Mouse (Mus musculus) hindbrain, embryonic 10.5 days (tissue): ENCODE measurements around the gene Gm42669. TPM values are rescaled to one million over a fixed set of nuclear protein-coding genes. Genes with fewer than 3 reads are reported as not detected.

Source experiments
- DNase-seq: peaks from one replicate; pipeline ENCODE4 v3.0.0-alpha.2; 2017; ENCODE audit warnings: low spot score
- H3K27ac ChIP-seq: fragments of 300-500 bp; sonication (generic); 2 replicates; pipeline ENCODE4 v1.5.1; 2016; ENCODE audit warnings: mild to moderate bottlenecking, moderate library complexity
- H3K27me3 ChIP-seq: fragments of 300-500 bp; sonication (generic); 2 replicates; pipeline ENCODE4 v1.6.1; 2016; ENCODE audit warnings: mild to moderate bottlenecking; ENCODE audit not compliant: poor library complexity, insufficient read depth, severe bottlenecking
- H3K36me3 ChIP-seq: fragments of 300-500 bp; sonication (generic); 2 replicates; pipeline ENCODE4 v1.6.1; 2016; ENCODE audit warnings: mild to moderate bottlenecking, moderate library complexity
- H3K4me1 ChIP-seq: fragments of 300-500 bp; sonication (generic); replicated peaks from 2 replicates; pipeline ENCODE4 v1.6.1; 2016; ENCODE audit warnings: mild to moderate bottlenecking
- H3K4me3 ChIP-seq: fragments of 300-500 bp; sonication (generic); 2 replicates; pipeline ENCODE4 v1.5.1; 2016; ENCODE audit warnings: mild to moderate bottlenecking, moderate library complexity
- H3K9me3 ChIP-seq: fragments of 300-500 bp; sonication (generic); 2 replicates; pipeline ENCODE4 v1.6.1; 2016; ENCODE audit warnings: mild to moderate bottlenecking, moderate library complexity
- WGBS: fragments of 180-500 bp; shearing (Covaris S2); methylation state at CpG from one replicate; pipeline ENCODE4 v1.1.7; 2016; 5-methylcytosine and 5-hydroxymethylcytosine counted together
- polyA plus RNA-seq: library from polyadenylated mRNA; unstranded; fragments of >200 nt; fragmentation: Nextera tagmentation; extraction: Ambion mirVana; gene quantifications from 2 replicates; pipeline ENCODE4 v1.2.1, GENCODE M21; 2016

Gm42669 gene
- polyA plus RNA-seq, result 0.29 and 0.47 TPM in 2 replicates

GRCm38 (mm10) chr5:107507321-107507720 is at the start of gene Gm42669:
Gene Gm42669, plus strand, starts transcription at chr5:107507621.
- Histone ChIP-seq H3K36me3 (peaks cover 22% of the 10 kb centered on the region; the same call in 1 of the 2 replicates), H3K27ac (no peak within 1 kb of the TSS), H3K4me1 (no peaks in the 10 kb centered on the region), H3K4me3 (no peak within 1 kb of the TSS), H3K27me3 (no peaks in the 10 kb centered on the region), H3K9me3 (no peaks in the 10 kb centered on the region)
- WGBS, result 76% methylated on average over 4 of the region's 4 CpGs
- no peak for DNase-seq

- no peak overlapping the region for H3K27ac ChIP-seq
- H3K4me3 ChIP-seq, result no peak overlapping the region
- no peaks in the 10 kb centered on the region for H3K36me3 ChIP-seq
- H3K27me3 ChIP-seq, result no peaks in the 10 kb centered on the region
- WGBS, result 94% methylated on average over 4 of the region's 4 CpGs
- DNase-seq, result no peak
- no peaks in the 10 kb centered on the region for H3K4me1 ChIP-seq
- no peaks in the 10 kb centered on the region for H3K9me3 ChIP-seq
Measured at GRCm38 (mm10) chr5:107462147-107463076, 45.0 kb upstream of the Gm42669 start.

GRCm38 (mm10) chr5:107466501-107466900 is 40.9 kb upstream of the Gm42669 start:
- Histone ChIP-seq H3K27ac (no peak overlapping the region; the same call in 1 of the 2 replicates), H3K36me3 (peaks cover 5% of the 10 kb centered on the region), H3K9me3 (no peaks in the 10 kb centered on the region), H3K27me3 (no peaks in the 10 kb centered on the region), H3K4me3 (no peak overlapping the region), H3K4me1 (no peaks in the 10 kb centered on the region)
- 45% methylated on average over 5 of the region's 5 CpGs for WGBS
- DNase-seq, result no peak

GRCm38 (mm10) chr5:107467098-107467497 is 40.3 kb upstream of the Gm42669 start:
- 70% methylated on average over 4 of the region's 4 CpGs for WGBS
- Histone ChIP-seq H3K4me3 (no peak overlapping the region), H3K27me3 (no peaks in the 10 kb centered on the region), H3K4me1 (no peaks in the 10 kb centered on the region), H3K36me3 (peaks cover 5% of the 10 kb centered on the region), H3K9me3 (no peaks in the 10 kb centered on the region), H3K27ac (no peak overlapping the region; the same call in 1 of the 2 replicates)
- no peak for DNase-seq

- no peaks in the 10 kb centered on the region for H3K4me1 ChIP-seq
- DNase-seq, result no peak
- H3K36me3 ChIP-seq, result peaks cover 16% of the 10 kb centered on the region
- H3K27ac ChIP-seq, result no peak overlapping the region
- H3K9me3 ChIP-seq, result no peaks in the 10 kb centered on the region
- no peaks in the 10 kb centered on the region for H3K27me3 ChIP-seq
- 79% methylated on average over 10 of the region's 10 CpGs for WGBS
- no peak overlapping the region for H3K4me3 ChIP-seq
Measured at GRCm38 (mm10) chr5:107470600-107471329, 36.7 kb upstream of the Gm42669 start.

- WGBS, result 96% methylated on average over 2 of the region's 2 CpGs
- H3K27me3 ChIP-seq, result no peaks in the 10 kb centered on the region
- no peak for DNase-seq
- H3K27ac ChIP-seq, result no peak overlapping the region
- H3K4me1 ChIP-seq, result no peaks in the 10 kb centered on the region
- no peaks in the 10 kb centered on the region for H3K9me3 ChIP-seq
- H3K4me3 ChIP-seq, result no peak overlapping the region
- peaks cover 8% of the 10 kb centered on the region; the same call in 1 of the 2 replicates for H3K36me3 ChIP-seq
Measured at GRCm38 (mm10) chr5:107480194-107480593, 27.2 kb upstream of the Gm42669 start.

GRCm38 (mm10) chr5:107488996-107489395 is 18.4 kb upstream of the Gm42669 start:
- Histone ChIP-seq H3K36me3 (peaks cover 5% of the 10 kb centered on the region), H3K27me3 (no peaks in the 10 kb centered on the region), H3K27ac (no peak overlapping the region), H3K4me1 (no peaks in the 10 kb centered on the region; the same call in 1 of the 2 replicates), H3K4me3 (no peak overlapping the region), H3K9me3 (no peaks in the 10 kb centered on the region)
- DNase-seq, result no peak
- WGBS, result 75% methylated on average over 4 of the region's 4 CpGs

GRCm38 (mm10) chr5:107491036-107491435 is 16.4 kb upstream of the Gm42669 start:
- no peaks in the 10 kb centered on the region for H3K27me3 ChIP-seq
- DNase-seq, result no peak
- 88% methylated on average over 9 of the region's 9 CpGs for WGBS

GRCm38 (mm10) chr5:107492471-107492870 is 14.9 kb upstream of the Gm42669 start:
- DNase-seq, result no peak
- peaks cover 3% of the 10 kb centered on the region; the same call in 1 of the 2 replicates for H3K9me3 ChIP-seq
- no peaks in the 10 kb centered on the region; the same call in 1 of the 2 replicates for H3K4me1 ChIP-seq
- H3K27ac ChIP-seq, result no peak overlapping the region
- peaks cover 10% of the 10 kb centered on the region for H3K36me3 ChIP-seq
- no peak overlapping the region for H3K4me3 ChIP-seq
- WGBS, result 85% methylated on average over 2 of the region's 2 CpGs
- H3K27me3 ChIP-seq, result no peaks in the 10 kb centered on the region

More at GRCm38 (mm10) chr5:107491036-107491435, 16.4 kb upstream of the Gm42669 start:
- peaks cover 10% of the 10 kb centered on the region for H3K36me3 ChIP-seq
- no peaks in the 10 kb centered on the region; the same call in 1 of the 2 replicates for H3K4me1 ChIP-seq
- H3K27ac ChIP-seq, result no peak overlapping the region
- H3K4me3 ChIP-seq, result no peak overlapping the region
- peaks cover 3% of the 10 kb centered on the region; the same call in 1 of the 2 replicates for H3K9me3 ChIP-seq

- DNase-seq, result no peak
- WGBS, result 94% methylated on average over 5 of the region's 5 CpGs
Measured at GRCm38 (mm10) chr5:107494759-107495158, 12.7 kb upstream of the Gm42669 start.

GRCm38 (mm10) chr5:107496047-107496446 is 11.4 kb upstream of the Gm42669 start:
- Histone ChIP-seq H3K27me3 (no peaks in the 10 kb centered on the region), H3K27ac (no peak overlapping the region), H3K9me3 (peaks cover 3% of the 10 kb centered on the region; the same call in 1 of the 2 replicates), H3K4me1 (peaks cover 5% of the 10 kb centered on the region; the same call in 1 of the 2 replicates), H3K36me3 (peaks cover 10% of the 10 kb centered on the region), H3K4me3 (no peak overlapping the region)
- no peak for DNase-seq
- 85% methylated on average over 2 of the region's 2 CpGs for WGBS

More at GRCm38 (mm10) chr5:107494759-107495158, 12.7 kb upstream of the Gm42669 start:
- peaks cover 10% of the 10 kb centered on the region for H3K36me3 ChIP-seq
- no peaks in the 10 kb centered on the region for H3K27me3 ChIP-seq
- H3K4me1 ChIP-seq, result peaks cover 5% of the 10 kb centered on the region; the same call in 1 of the 2 replicates
- H3K4me3 ChIP-seq, result no peak overlapping the region
- peaks cover 3% of the 10 kb centered on the region; the same call in 1 of the 2 replicates for H3K9me3 ChIP-seq
- no peak overlapping the region for H3K27ac ChIP-seq
